Comparison of ENCODE assay signal across 8 mouse cellular contexts in genomic region chr2:23571302-23572156, GRCm38 (mm10). TPM values are rescaled to one million over a fixed set of nuclear protein-coding genes. Genes with fewer than 3 reads are reported as not detected.
DNase-seq lines count a peak whose midpoint lies in the region; ATAC-seq and TF ChIP-seq lines count a peak whose summit lies in the region.

Gene Spopl, minus strand, starts transcription at chr2:23572106.

- H3K9me3 ChIP-seq in ES-Bruce4 (replicated peaks; ENCODE audit: control insufficient read depth, insufficient read depth, low read length, poor library complexity, severe bottlenecking) = peaks cover 5% of the 10 kb centered on the region
- no peaks in the 10 kb centered on the region for H3K9me3 ChIP-seq in forebrain, embryonic 13.5 days (replicated peaks)
- no peaks in the 10 kb centered on the region for H3K9me3 ChIP-seq in liver, embryonic 15.5 days (replicated peaks)
- no peaks in the 10 kb centered on the region for H3K9me3 ChIP-seq in neural tube, embryonic 11.5 days (ENCODE audit: control insufficient read depth, low read length)
- H3K9me3 ChIP-seq in stomach, embryonic 16.5 days (replicated peaks; ENCODE audit: control insufficient read depth, low read length) = no peaks in the 10 kb centered on the region

- H3K4me1 ChIP-seq in ES-Bruce4 (ENCODE audit: control insufficient read depth, insufficient read depth, low read length) = no peaks in the 10 kb centered on the region
- H3K4me1 ChIP-seq in forebrain, embryonic 13.5 days = peaks cover 14% of the 10 kb centered on the region
- H3K4me1 ChIP-seq in liver, embryonic 15.5 days (replicated peaks) = peaks cover 27% of the 10 kb centered on the region
- peaks cover 7% of the 10 kb centered on the region; the same call in 1 of the 2 replicates for H3K4me1 ChIP-seq in neural tube, embryonic 11.5 days (ENCODE audit: control insufficient read depth, insufficient read depth, low read length)
- peaks cover 6% of the 10 kb centered on the region for H3K4me1 ChIP-seq in stomach, embryonic 16.5 days (ENCODE audit: control insufficient read depth, insufficient read depth, low read length)

- peak within 1 kb of the TSS; percentile 94 for H3K9ac ChIP-seq in ES-Bruce4 (ENCODE audit: low read depth, poor library complexity, severe bottlenecking)
- peak within 1 kb of the TSS; percentile 94 for H3K9ac ChIP-seq in forebrain, embryonic 13.5 days
- peak within 1 kb of the TSS; percentile 75 for H3K9ac ChIP-seq in liver, embryonic 15.5 days
- peak within 1 kb of the TSS; percentile 83 for H3K9ac ChIP-seq in neural tube, embryonic 11.5 days (ENCODE audit: low read length)
- peak within 1 kb of the TSS; percentile 97 for H3K9ac ChIP-seq in stomach, embryonic 16.5 days (ENCODE audit: low read length)

- no peak for TF ChIP-seq POLR2A in ES-Bruce4 (IDR thresholded peaks at IDR 0.05; ENCODE audit: insufficient read depth, low read length)

- 2% methylated on average over 57 of the region's 58 CpGs for WGBS in forebrain, embryonic 13.5 days
- 1% methylated on average over 58 of the region's 58 CpGs for WGBS in liver, embryonic 15.5 days (ENCODE audit: insufficient replicate concordance)
- WGBS in neural tube, embryonic 11.5 days = 2% methylated on average over 56 of the region's 58 CpGs
- 1% methylated on average over 56 of the region's 58 CpGs for WGBS in stomach, embryonic 16.5 days

- H3K4me3 ChIP-seq in ES-Bruce4 (ENCODE audit: low read depth, low read length) = peak within 1 kb of the TSS; percentile 99
- H3K4me3 ChIP-seq in forebrain, embryonic 13.5 days = peak within 1 kb of the TSS; percentile 87
- H3K4me3 ChIP-seq in liver, embryonic 15.5 days (replicated peaks) = peak within 1 kb of the TSS; percentile 81
- H3K4me3 ChIP-seq in neural tube, embryonic 11.5 days (ENCODE audit: low read depth, low read length) = peak within 1 kb of the TSS; percentile 73
- peak within 1 kb of the TSS; percentile 95 for H3K4me3 ChIP-seq in stomach, embryonic 16.5 days (replicated peaks; ENCODE audit: low read length)

- ATAC-seq in cerebellum, adult (ENCODE audit: insufficient number of reproducible peaks, low FRiP score, low TSS enrichment) = peak; percentile 97
- ATAC-seq in forebrain, embryonic 13.5 days = peak; percentile 97
- peak; percentile 90 for ATAC-seq in liver, embryonic 15.5 days (ENCODE audit: insufficient read depth)
- ATAC-seq in neural tube, embryonic 11.5 days (ENCODE audit: insufficient read depth, low FRiP score, low TSS enrichment) = peak; percentile 87
- ATAC-seq in stomach, embryonic 16.5 days (ENCODE audit: insufficient read depth, low FRiP score) = peak; percentile 90

- no peak within 1 kb of the TSS for H3K27ac ChIP-seq in ES-Bruce4 (ENCODE audit: insufficient read depth, low read length)
- H3K27ac ChIP-seq in forebrain, embryonic 13.5 days = no peak within 1 kb of the TSS
- peak within 1 kb of the TSS; percentile 93 for H3K27ac ChIP-seq in liver, embryonic 15.5 days (replicated peaks)
- H3K27ac ChIP-seq in neural tube, embryonic 11.5 days (ENCODE audit: low read depth, low read length) = no peak within 1 kb of the TSS
- peak within 1 kb of the TSS; percentile 89 for H3K27ac ChIP-seq in stomach, embryonic 16.5 days (ENCODE audit: low read length)

- TF ChIP-seq CTCF in ES-Bruce4 (IDR thresholded peaks at IDR 0.05; ENCODE audit: low read depth, low read length) = no peak

- peak within 1 kb of the TSS; percentile 90 for H3K4me2 ChIP-seq in forebrain, embryonic 13.5 days
- H3K4me2 ChIP-seq in liver, embryonic 15.5 days = peak within 1 kb of the TSS; percentile 71
- peak within 1 kb of the TSS; percentile 66 for H3K4me2 ChIP-seq in neural tube, embryonic 11.5 days (ENCODE audit: low read depth)
- H3K4me2 ChIP-seq in stomach, embryonic 16.5 days (ENCODE audit: low read depth, low read length) = peak within 1 kb of the TSS; percentile 83

- H3K36me3 ChIP-seq in ES-Bruce4 (ENCODE audit: control insufficient read depth, insufficient read depth, low read length, poor library complexity, severe bottlenecking) = no peaks in the 10 kb centered on the region
- no peaks in the 10 kb centered on the region for H3K36me3 ChIP-seq in forebrain, embryonic 13.5 days (ENCODE audit: poor library complexity, severe bottlenecking)
- 0 out of 2 replicates have a peak, but pooled peaks cover 2% of the 10 kb centered on the region for H3K36me3 ChIP-seq in liver, embryonic 15.5 days (replicated peaks)
- H3K36me3 ChIP-seq in neural tube, embryonic 11.5 days (ENCODE audit: control insufficient read depth, insufficient read depth, low read length) = no peaks in the 10 kb centered on the region
- H3K36me3 ChIP-seq in stomach, embryonic 16.5 days (ENCODE audit: control insufficient read depth, insufficient read depth, low read length) = no peaks in the 10 kb centered on the region

- DNase-seq in heart, postnatal 10 days = peak; percentile 88 to 89
- peak; percentile 90 to 93 for DNase-seq in kidney, postnatal 4 days
- peak; percentile 86 for DNase-seq in neural tube, embryonic 11.5 days (ENCODE audit: low spot score)

- H3K27me3 ChIP-seq in ES-Bruce4 (ENCODE audit: control insufficient read depth, insufficient read depth, low read length, poor library complexity, severe bottlenecking) = no peaks in the 10 kb centered on the region; the same call in 1 of the 2 replicates
- H3K27me3 ChIP-seq in forebrain, embryonic 13.5 days = peaks cover 16% of the 10 kb centered on the region
- H3K27me3 ChIP-seq in liver, embryonic 15.5 days = 0 out of 2 replicates have a peak, but pooled peaks cover 3% of the 10 kb centered on the region
- no peaks in the 10 kb centered on the region for H3K27me3 ChIP-seq in neural tube, embryonic 11.5 days (ENCODE audit: control insufficient read depth, insufficient read depth, low read length)
- H3K27me3 ChIP-seq in stomach, embryonic 16.5 days (ENCODE audit: control insufficient read depth, insufficient read depth, low read length) = peaks cover 3% of the 10 kb centered on the region; the same call in 1 of the 2 replicates

- no peak for TF ChIP-seq EP300 in ES-Bruce4 (IDR thresholded peaks at IDR 0.05; ENCODE audit: insufficient read depth, low read depth, low read length)

- intact Hi-C loops in heart, postnatal 10 days (cut with DNase I) = no loop called here

RNA-seq across cellular contexts. Expression of gene Spopl, which starts in this region (rescaled TPM):
- 20.7 and 22.6 TPM in 2 replicates for polyA plus RNA-seq in ES-Bruce4 (2011; ENCODE audit: insufficient read depth, insufficient read length, low read depth, missing spikeins)
- polyA plus RNA-seq in forebrain, embryonic 13.5 days (2015; fragmentation: Nextera tagmentation; extraction: Ambion mirVana) = 9.5 and 12.4 TPM in 2 replicates
- total RNA-seq in heart, postnatal 10 days (2021) = 10 to 100 TPM; 21.7 to 22.3 TPM
- 6.4 and 7.3 TPM in 2 replicates for polyA plus RNA-seq in liver, embryonic 15.5 days (2015; fragmentation: Nextera tagmentation; extraction: Ambion mirVana)
- 8.7 and 9.7 TPM in 2 replicates for polyA plus RNA-seq in neural tube, embryonic 11.5 days (2014; fragmentation: Nextera tagmentation; extraction: Ambion mirVana)
- polyA plus RNA-seq in stomach, embryonic 16.5 days (2015; fragmentation: Nextera tagmentation; extraction: Ambion mirVana) = 9.3 and 9.7 TPM in 2 replicates

Comparison
In these comparisons a context has a peak if more than half of its experiments do, and no peak if none do; other contexts are left out.
1. H3K27ac ChIP-seq: peak in liver, embryonic 15.5 days (single experiment) and stomach, embryonic 16.5 days (single experiment); none in ES-Bruce4 (single experiment), forebrain, embryonic 13.5 days (single experiment) and neural tube, embryonic 11.5 days (single experiment).
2. Peak in every context shown above with its lines, with median percentiles within 50 percentile points of each other: H3K4me3 ChIP-seq, H3K9ac ChIP-seq, ATAC-seq, H3K4me2 ChIP-seq and DNase-seq.